Mouse (Mus musculus) right cerebral cortex, postnatal 25 days (tissue): ENCODE results near the gene Nf1.

ENCODE experiments used
- DNase-seq: peaks from one replicate; pipeline ENCODE4 v3.0.0; 2022

Nf1 gene

DNA sequence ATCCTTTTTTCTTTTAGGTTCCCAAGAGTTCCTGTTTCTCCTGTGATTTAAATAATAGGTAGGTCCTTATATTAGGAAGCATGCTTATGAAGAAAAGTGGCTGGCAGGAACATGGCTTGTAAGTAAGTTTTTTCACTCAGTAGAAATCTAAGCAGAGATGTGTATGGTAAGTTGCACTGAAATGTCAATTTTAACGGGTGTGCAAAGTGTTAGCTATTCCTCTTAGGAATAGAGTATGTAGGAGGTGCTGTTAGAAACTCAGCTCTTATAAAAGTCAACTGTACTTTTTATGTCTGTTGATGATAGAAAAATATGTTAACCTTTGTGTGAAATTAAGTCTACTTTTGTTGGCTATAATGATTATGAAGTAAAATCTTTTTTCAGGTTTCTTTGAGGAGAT, 128.6 kb downstream of the Nf1 start:
- no peak for DNase-seq

DNA sequence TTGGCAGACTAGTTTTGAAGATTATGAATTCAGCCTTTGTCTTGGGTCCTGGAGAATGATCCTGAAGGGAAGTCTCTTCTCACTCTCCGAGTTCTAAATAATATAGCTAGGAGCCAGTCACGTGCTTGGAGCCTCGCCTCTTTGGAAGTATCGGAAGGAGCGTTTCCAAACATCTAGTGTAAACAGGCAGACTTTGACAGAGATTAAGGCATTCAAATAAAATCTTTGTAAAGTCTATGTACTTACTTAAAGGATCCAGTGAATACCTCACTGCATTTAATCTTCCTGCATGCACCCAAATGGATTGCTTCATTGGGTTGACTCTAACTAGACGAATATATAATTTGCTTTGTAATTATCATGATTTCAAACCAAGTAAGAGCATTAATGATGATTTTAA, 143.9 kb downstream of the Nf1 start:
- DNase-seq: no peak

DNA sequence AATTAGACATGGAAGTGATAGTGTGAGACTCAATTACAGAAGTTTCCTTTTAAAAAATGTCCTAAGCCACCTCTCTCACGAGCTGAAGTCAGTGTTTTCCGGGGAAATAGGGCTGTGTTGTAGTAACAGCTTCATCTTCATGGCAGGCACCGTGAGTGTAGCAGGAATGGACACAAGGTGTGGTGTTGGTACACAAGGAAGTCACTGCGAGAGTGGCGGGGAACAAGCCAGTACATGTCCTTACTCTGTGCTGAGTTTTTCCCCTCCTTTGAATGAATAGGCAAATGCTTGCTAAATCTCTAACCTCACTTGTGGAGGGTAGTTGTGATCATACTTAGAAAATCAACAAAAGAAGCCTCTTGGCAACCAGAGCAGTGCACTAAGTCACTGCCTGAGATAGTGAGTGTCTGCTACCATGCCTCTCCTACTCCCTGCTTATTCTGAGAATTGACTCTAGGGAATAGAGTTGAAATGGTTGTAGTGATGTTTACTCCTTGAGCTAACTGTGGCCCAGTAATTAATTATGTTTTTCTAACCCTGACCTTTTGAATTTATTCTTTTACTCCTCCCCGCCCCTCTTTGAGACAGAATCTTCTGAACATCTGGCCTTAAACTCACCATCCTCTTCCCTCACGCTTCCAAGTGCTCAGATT, 144.5 kb downstream of the Nf1 start:
- DNase-seq: no peak

DNA sequence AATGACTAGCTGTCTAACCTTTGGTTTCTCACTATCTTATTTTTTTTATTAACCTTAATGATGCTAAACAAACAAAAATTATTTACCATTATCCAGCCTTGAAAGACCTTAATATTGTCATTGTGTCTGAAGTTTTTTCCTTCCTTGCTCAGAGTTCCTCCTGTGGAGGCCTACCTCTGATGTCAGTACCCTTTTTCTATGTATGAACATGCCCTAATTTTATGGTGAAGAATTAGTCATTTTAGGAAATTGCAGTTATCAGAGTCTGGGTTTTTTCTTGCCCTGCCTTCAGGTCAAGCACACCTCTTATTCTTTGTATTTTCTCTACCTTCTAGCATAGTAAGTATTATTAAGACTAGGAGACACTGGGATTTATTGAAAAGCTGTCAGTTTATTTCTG, 145.2 kb downstream of the Nf1 start:
- no peak for DNase-seq

DNA sequence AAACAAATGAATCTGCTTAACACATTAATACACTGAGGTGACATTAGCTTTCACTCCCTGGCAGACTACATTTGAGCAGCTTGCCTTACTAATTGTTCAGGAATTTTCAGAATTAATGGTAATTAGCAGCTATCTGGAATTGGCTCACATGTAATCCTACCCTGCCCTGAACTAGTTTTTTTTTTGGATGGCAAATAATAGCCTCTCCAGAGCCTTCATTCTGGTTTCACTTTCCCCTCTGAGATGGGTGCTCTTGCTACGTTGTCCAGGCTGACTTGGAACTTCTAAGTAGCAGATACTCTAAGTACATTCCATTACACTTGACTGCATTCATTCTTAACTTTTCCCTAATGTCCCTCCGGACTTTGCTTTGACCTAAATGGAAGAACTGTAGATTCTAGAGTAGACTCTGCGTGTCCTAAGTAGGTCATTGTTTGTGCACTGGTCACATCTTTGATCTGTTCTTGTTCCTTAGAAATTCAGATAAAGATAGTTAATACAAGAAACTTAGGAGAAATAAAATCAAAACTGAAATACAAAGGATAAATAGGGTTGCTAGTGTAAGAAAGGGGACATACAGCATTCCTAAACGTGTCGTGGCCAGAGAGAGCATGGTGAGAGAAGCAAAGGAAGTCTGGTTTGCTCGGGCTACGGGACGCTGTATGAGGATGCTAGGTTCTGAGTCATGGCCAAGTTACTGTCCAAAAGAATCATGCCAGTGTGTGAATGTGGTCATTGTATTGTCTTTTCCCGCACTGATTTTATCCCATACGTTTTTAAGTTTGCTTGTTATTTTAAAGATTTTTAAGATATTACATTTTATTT, 155.7 kb downstream of the Nf1 start:
- no peak for DNase-seq

DNA sequence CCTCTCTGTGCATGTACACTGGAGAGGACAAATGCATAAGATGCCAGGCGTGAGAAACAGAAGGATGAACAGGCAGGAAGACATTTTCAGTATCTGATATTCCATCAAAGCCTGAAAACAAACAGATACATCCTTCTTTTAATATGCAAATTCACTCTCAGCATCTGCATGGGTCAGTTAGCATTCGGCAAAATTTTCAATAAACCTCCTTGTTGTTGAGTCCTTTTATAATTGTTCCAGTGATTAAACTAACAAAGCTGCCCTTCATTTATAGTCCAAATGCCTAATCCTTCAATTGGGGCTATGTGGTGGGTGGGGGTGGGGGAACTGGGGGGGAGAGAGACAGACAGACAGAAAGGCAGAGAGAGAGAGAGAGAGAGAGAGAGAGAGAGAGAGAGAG, 163.4 kb downstream of the Nf1 start:
- DNase-seq: no peak

DNA sequence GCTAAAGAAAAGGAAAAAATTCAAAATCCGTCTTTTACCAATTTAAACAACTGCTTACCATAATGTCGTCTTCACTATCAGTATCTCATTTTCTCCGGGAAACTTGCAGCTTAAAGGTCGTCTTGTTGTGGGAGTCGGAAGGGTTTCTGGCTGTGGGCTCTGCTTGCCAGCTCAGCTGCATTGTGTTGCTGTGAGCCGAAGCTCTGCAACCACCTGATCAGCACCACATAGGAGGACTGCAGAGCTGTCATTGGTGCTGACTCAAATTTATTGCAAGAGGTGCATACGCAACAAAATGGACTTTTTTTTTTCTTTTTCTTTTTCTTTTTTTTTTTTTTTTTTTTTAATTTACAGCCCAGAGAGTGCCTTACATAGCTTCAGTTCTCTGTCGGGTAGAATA, 164.4 kb downstream of the Nf1 start, which contains the start of gene Omg:
Gene Omg, minus strand, starts transcription at position 240 of the 400 bp plus-strand sequence.
- peak; percentile 73 for DNase-seq

DNA sequence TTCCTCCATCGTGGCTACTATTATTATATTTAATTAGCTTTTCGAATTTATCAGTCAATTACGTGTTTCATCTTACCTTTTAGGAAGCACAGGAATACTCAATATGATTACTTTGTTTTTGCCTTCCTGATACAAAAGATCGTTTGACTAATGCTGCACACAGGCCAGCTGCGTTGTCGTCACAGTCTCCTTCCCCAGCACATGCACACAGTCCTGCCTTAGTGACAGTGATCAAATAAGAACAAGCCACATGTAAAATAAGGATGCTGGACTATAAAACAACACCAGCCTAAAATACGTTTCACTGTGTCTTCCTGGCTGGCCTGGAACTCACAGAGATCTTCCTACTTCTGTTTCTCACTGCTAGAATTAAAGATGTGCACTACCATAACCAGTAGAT, 165.0 kb downstream of the Nf1 start:
- no peak for DNase-seq

DNA sequence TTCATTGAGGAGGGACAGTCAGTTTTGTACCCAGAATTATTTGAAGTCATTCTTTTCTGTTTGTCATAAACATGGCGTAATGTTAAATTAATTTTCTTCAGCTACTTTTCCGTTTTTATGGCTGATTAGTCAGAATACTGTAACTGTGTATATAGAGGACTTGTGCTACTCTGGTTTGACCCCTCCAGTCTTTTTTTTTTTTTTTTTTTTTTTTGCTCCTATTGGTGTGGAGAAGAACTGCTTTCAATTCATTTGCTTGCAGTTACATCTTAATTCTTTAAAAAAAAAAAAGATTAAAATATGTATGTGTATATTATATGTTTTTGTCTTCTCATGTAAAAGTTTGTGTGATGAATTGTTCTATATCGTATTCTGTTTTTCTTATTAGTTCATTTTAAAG, 172.5 kb downstream of the Nf1 start:
- no peak for DNase-seq

DNA sequence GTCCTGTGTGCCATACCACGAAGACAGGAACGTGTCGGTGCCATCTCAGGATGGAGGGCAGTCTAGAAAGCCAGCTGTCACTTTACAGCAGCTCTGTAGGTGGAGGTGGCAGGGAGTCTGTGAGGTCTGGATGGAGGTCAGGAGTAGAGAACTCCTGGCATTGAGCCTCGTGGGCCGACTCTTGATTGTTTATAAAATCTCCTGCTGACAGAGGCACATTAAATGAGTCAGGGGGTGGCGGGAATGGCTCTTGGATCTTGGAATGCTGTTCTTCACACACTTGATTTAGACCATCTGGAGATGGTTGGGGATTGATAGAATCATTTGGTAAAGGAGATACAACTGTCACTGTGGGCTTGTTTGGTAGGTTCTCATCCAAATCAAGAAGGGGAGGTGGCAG, 175.8 kb downstream of the Nf1 start:
- no peak for DNase-seq

DNA sequence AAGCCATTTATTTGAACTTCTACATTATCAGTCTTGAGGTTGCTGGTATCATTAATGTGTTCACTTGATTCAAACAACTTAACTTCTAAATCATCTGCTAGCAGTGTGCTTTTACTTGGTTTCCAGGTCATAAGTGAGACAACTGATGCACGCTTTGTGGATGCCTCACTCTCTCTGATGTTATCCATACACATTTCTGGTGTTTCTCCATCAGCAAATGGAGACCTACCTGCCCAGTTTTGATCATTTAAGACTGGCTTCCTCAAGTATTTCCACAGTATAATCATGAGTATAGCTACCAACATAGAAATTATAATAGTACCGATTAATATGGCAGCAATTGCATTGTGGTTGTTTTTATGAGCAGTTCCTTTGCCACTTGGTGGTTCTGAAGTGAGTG, 176.3 kb downstream of the Nf1 start:
- DNase-seq: no peak

DNA sequence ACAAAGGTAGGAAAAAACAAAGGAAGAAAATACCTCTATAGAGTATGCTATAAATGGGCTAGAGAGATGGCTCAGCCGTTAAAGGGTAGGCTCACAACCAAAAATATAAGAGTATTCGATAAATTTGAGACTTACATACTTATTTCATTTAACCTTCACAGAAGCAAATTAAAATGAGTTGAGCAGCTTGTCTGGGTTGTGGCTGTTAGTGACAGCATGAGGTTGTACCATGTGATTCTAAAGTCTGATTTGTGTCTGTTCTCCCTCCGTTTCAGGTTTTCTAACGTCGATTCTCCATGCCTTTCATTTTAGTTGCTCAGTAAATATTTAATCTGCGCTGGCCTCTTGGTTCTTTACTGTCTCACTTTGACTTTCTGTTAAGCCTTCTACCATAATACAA, 179.8 kb downstream of the Nf1 start:
- DNase-seq: no peak

DNA sequence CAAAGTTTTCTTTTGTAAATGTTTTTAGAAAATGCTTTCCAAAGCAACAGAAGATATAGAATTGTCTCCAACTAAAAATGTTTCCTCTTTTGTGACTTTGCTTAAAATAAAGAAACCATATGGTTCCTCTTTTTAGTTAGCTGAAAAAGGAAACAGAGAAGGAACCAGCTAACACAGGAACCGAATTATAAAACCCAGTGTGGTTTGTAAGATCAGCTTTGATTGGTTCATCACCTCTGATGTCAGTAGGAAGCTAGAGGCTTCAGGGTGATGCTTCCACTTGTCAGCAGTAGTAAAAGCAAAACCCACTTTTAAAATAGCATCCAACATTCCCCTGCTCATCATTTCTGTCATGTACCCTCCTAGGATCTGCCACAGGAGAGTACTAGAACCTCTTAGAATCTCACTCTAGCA, 180.4 kb downstream of the Nf1 start:
- no peak for DNase-seq

DNA sequence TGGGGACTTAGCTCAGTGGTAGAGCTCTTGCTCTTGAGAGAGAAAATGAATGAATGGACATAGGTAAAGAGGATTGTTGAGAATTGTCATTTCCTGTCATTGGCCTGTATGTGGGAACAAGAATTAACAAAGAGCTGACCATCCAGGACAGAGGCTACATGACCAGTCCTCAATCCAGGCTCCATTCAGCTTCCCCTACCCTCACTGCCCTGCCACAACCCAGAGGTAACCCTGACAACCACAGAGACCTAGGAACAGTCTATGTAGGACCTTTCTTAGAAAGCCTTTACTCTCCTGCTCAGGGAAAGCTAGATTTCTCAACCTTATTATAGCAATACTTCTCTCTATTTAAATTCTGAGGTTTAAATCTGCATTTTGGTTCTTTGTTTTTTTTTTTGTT, 181.3 kb downstream of the Nf1 start:
- DNase-seq: no peak

DNA sequence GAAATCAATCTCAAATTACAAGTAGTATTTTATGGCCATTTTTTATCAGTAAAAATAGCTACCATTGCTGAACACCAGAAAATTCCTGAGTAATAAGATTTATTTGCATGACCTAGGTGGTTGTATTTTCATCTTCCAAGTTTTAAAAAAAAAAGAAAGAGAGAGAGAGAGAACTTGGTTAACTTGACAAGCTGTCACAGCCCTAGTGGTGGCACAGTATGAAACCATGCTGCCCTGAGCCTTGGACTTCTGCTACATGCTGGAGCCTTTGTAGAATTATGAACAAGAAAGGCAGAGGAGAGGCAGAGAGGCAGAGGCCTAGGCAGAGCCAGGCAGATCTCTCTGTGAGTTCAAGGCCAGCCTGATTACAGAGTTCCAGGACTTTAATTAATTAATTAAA, 182.4 kb downstream of the Nf1 start:
- no peak for DNase-seq

DNA sequence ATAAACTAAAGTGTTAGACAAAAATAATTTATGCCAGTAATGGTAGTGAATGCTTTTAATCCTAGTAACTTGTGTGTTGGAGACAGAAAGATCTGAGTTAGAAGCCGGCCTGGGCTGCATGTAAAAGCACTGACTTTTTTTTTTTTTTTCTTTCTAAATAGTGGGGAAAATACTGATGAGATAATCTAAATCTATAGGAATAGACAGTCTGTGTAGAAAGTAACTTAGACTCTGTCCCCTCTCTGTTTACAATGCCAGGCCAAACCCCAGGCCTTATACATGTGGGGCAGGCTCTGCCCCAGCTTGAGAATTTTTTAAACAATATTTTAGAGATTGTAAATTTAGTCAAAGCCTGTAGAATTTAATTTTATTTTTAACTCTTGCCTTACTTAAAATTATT, 183.5 kb downstream of the Nf1 start:
- DNase-seq: no peak

DNA sequence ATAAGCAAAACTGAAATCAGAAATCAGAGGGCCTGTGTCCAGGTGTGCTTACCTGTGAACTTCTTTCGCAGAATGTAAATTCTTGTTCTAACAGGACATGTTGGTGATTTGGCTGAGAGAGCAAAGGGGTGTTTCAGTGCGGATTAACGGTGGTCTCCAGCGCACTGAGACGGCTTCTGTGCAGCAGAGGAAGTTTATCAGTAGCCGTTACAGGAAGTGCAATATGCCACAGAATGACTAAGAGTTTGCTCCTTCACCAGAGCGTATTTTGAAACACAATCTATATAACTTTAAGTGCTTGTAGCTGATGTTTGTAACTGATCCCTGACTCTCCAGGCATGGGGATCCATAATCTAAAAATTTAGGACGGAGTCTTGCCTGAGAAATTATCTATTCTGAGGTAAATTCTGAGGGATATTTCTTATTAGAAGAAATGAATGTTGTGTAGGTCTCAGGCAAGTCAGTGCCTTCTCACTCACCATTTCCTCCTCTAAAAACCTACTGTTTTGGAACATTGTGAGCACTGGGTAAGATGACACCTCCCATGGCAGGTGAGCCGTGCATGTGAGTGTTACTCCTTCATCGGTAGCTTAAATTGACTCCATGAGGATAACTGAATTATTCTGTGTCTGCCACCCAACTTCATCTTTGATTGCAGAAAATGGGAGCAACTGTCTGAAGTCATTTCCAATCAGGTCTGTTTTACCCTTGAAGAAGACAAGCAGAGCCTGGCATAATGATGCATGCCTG, 184.2 kb downstream of the Nf1 start, which contains the start of gene Evi2b:
Gene Evi2b, minus strand, starts transcription at position 203 of the 750 bp plus-strand sequence.
- DNase-seq: no peak

DNA sequence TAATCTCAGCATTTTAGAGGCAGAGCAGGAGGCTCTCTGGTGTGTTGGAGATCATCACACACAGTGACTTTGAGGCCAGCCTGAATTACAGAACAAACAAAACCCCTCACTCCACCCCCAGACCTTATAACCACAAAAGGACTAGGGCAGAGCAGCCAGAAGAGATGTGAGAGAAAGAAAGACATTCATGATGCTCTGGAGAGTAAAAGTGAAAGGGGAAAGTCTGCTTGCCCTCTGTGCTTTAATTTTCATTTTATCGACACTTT, 184.8 kb downstream of the Nf1 start:
- no peak for DNase-seq

DNA sequence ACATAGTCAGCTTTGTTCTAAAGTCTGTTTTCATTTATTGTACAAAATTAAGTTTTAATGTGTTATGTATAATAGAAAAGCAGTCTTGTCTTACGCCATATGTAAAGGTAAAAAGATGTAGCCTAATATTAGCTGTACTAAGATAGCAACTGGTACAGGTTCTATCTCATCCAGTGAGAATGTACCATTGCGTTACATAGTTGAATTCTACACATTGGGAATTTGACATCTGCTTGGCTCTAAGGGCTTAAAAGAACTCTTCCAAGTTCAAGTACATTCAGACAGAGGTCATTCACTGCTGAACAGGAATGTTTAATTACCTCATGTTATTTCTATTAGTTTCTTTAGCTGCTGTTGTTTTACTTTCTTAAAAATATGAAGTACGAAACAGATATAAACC, 187.1 kb downstream of the Nf1 start:
- no peak for DNase-seq

DNA sequence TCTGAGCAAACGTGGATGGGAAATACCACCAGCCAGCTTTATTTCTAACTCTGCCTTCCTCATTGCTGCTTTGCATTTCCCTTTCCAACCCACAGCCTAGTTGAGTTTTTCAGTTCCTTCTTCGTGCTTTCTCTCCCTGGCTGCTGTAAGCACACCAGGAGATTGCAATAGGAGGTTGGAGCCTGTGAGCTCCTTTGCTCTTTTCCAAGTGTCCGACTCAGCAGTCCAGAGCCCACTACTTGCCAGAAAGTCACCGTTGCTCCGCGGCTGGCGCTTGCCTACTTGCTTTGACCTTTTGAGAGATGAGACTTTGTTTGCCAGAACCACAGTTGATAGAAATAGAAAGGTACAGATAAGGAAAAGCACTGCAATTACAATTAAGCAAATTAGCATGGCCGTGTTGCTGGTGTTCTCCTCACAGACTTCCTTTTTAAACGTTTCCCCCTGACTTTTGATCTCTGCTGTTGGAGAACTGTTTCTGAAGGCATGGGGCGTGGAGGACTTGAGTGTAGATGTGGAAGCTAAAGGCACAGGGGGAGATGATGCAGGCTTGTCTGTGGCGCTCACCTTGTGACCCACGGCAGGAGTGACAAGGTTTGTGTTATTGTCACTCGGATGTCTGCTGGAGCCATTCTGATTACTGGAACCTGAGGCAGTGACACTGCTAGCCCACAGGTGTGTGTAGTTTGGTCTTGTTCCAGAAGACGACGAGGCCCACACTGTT, 187.7 kb downstream of the Nf1 start:
- DNase-seq: no peak

DNA sequence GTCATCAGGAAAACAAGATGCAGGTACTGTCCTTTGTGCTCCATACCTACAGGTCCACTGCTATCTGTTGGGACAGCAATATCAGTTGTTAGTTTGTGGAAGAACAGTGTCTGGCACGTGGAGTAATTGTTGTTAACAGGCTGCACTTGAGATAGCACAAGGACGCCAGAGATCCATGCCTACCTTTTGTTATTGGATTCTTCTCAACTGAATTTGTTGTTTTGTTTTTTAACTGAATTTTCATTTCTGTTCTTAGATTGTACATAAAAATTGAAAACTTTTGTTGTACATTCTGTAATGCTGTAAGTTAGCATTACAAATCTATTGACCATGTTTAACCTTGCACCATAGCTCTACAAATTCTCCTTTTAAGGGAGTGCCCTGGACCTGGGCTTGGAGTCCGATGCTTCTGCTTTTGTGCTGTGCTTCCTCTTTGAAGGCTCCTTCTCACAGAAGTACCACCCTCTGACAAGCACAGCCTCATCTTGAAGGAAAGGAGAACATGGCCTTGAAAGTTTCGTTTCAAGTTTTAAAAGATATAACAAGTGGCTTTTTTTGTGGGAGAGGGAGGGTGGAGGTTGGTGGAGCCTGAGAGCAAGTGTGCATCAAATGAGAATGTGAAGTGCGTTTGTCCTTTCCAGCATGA, 188.4 kb downstream of the Nf1 start:
- DNase-seq: no peak

DNA sequence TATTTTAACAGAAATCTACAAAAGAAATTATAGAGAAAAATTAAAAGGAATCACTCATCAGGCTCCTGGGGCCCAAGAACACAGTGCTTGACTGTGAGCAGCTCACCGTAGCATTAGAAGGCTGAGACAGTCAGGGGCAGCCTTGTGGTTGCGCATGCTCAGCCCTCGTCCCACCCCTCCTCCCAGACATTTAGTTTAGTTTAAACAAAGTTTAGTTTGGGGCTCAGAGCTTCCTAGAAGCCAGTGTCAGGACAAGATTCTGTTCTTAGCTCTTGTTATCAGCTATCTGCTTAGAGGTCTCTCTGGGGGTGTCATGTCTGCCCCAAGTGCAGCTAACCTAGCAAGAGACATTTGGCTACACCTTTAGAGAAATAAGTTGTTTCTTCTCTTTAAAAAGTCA, 189.1 kb downstream of the Nf1 start:
- DNase-seq: no peak

DNA sequence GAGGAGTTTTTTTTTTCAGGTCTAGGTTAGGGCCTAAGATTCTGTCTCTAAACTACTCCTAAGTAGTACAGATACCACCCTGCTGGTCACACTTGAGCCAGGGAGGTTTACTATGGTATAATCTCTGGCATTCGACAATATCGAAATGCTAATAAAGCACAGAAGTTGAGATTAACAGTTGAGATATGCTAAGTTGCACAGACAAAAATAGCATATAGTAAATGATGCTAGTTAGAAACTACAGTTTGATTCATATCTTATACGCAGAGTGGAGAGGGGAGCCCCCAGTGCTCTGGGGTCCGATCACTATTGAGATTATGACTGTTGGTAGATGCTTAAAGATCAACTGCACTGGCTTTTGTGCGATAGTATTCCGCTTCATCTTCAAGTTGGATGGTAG, 189.7 kb downstream of the Nf1 start:
- no peak for DNase-seq
